Mouse (Mus musculus) G1E-ER4 (cell line): ENCODE measurements around the gene Arfgef2. TPM values are rescaled to one million over a fixed set of nuclear protein-coding genes. Genes with fewer than 3 reads are reported as not detected.

Source experiments
- GATA1 ChIP-seq: IDR thresholded peaks from one replicate; pipeline ENCODE4 v1.8.0; 2012; ENCODE audit warnings: low read length, inconsistent platforms
- polyA plus RNA-seq: library from polyadenylated mRNA; stranded (reverse); fragments of >175 nt; gene quantifications from 2 replicates; pipeline ENCODE4 v1.2.3, GENCODE M21; 2012

Arfgef2 gene
- polyA plus RNA-seq, 1 experiment = 9.8 TPM

DNA sequence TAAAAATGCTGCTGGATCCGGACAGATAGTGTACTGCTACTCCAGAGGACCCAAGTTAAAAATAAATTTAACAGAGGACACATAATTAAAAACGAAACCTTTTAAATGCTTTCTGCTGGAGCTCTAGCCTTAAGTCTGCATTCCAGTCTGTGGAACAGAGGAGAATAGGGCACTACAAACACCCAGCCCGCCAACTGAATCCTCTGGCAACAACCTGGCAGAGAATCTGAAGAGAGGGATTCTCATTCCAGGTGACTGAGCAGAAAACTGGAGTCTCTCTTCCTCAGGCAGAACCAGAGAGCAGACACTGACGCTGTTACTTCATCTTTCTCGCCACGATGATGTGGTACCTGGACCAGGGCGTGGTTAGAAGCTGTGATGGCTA lies 4.9 kb upstream of the Arfgef2 start:
- no peak for TF ChIP-seq GATA1

- TF ChIP-seq GATA1 = no peak
Measured at GRCm38 (mm10) chr2:166801436-166801835, 4.0 kb upstream of the Arfgef2 start.

- no peak for TF ChIP-seq GATA1
Measured at GRCm38 (mm10) chr2:166803298-166803697, 2.1 kb upstream of the Arfgef2 start.

- TF ChIP-seq GATA1 = no peak
Measured at GRCm38 (mm10) chr2:166806173-166806705, 851 bp downstream of the Arfgef2 start.

DNA sequence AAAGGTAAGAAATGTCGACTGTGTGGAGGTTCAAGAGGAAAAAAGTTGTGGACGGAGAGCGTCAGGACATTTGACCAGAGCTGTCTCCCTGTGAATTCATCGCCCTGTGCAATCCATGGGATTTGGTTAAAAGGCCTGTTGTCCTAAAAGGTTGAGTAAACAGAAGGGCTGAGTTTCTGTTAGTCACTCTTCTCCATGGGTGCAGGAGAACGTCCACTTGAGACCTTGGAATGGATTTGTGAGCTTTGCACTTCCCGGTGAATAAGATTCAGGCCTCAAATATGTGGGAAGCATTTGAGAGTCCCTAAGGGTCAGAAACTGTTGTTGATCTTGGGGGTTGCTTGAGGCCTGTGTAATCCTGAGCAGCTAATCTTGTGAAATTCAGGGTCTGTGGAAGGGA lies 1.4 kb downstream of the Arfgef2 start:
- no peak for TF ChIP-seq GATA1

DNA sequence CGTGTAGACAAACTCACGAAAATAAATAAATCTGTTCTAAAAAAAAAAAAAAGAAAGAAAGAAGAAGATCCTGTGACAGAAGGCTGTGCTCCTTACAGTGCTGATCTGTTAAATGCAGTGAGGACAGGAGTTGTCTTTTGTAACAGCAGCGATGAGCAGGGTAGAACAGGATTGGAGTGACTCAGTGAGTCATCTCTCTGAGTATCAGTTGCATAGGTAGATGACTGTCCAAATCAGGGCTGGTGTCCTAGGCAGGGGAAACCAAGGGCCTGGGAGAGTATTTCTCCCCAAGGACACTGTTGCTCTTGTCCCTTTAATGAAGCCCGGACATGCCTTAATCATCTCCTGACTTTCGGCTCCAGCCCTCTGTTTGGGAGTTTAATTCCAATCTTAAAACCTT lies 4.1 kb downstream of the Arfgef2 start:
- no peak for TF ChIP-seq GATA1

- no peak for TF ChIP-seq GATA1
Measured at GRCm38 (mm10) chr2:166810821-166811220, 5.4 kb downstream of the Arfgef2 start.

DNA sequence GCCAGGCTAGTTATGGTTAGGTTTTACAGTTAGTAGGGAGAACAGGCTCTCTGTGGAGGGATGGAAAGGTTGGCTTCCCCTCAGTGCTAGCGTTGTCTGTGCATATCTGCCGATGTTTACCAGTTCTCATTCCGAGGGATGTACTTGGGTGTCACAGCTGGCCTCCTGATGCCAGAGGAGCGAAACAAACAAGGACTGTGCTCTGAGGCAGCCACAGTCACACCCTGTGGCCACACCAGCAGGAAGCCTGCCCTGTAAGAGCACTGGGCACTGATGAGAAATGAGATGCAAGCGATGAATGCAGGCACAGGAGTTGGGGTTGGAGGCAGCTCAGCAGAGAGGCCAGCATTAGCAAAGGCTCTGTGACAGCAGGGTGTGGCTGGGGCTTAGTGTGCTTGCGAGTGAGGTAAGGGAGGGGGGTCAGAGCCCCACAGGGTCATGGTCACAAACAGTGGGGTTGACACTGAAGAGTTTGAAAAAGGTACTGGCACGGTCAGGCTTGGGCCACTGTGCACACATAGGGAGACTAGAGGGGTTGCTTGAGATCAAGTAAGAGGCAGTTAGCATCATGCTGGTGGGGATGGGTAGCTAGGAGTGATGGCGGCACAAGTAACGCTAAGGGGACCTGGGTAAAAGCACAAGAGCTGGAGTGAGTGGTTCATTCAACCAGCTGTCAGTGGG lies 13.2 kb downstream of the Arfgef2 start:
- TF ChIP-seq GATA1 = no peak

- TF ChIP-seq GATA1 = no peak
Measured at GRCm38 (mm10) chr2:166819849-166820248, 14.5 kb downstream of the Arfgef2 start.

DNA sequence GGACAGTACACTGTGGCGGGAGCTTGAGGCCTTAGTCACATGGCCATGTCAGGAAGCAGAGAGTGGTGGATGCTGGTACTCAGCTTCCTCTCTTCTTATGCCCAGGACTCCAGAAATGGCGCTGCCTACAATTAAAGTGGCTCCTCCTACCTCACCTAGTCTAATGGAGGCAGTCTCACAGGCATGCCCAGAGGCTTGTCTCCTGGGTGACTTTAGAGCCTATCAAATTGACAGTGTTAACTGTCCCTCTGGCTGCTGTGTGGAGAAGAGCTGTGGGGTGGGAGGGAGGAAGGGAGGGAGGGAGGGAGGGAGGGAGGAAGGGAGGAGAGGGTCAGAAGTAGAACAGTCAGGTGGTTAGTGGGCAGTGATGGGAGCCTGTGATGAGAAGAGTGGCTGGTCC lies 15.5 kb downstream of the Arfgef2 start:
- no peak for TF ChIP-seq GATA1

DNA sequence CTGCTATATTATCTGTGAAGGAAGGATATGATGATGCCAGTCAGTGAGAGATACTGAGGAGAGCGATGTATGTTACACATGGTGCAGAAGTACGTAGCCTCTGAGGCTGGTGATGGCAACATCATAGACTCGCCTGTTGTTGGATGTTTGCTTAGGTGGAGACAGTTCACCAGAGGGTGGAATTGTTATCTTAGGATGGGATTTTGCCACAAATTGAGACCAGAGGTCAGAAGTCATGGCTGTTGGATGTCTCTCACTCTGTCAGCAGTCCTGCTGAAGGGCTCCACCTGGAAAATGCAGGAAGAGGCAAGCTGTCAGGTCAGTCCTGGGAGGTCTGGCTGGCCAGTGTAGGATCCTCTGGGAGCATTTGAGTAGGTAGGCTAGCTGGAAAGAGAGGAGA lies 16.0 kb downstream of the Arfgef2 start:
- no peak for TF ChIP-seq GATA1

GRCm38 (mm10) chr2:166822119-166822826 lies 16.9 kb downstream of the Arfgef2 start:
- no peak for TF ChIP-seq GATA1

DNA sequence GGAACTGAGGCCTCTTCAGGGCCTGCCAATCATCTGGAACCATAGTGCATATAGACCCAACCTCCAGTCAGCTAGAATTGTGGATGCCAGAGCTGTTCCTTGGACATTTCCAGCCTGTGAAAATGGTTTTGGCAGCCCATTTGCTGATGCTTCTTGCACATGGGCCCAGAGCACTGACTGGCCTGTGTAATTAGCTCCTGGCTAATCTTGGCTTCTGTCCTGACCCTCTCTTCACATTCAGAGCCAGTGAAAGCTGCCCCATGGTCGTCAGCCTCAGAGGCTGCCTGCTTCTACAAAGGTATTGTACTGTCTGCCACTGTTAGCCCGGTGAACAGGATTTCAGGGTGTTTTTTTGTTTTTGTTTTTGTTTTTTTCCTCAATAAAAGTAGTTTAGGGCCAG lies 17.5 kb downstream of the Arfgef2 start:
- TF ChIP-seq GATA1 = no peak

- TF ChIP-seq GATA1 = no peak
Measured at GRCm38 (mm10) chr2:166824386-166824785, 19.0 kb downstream of the Arfgef2 start.

DNA sequence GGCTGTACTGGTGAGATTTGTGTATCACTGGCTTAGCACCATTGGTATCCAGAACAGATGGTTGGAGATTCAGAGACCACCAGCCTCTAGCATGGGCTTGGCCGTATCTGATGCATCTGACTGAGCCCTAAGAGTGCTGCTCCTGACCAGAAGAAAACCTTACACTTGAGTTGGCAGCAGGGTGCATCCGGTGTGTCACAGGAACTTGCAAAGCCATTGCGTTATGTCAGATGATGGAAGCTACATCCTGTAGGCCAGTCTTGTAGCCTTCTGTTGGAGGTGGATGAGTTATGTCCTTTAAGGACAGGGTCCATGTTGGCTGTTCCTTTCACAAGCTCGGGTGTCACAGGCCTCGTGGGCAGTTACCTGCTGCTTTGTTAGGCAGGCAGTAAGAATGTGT lies 19.6 kb downstream of the Arfgef2 start:
- no peak for TF ChIP-seq GATA1

- TF ChIP-seq GATA1 = no peak
Measured at GRCm38 (mm10) chr2:166826491-166827224, 21.3 kb downstream of the Arfgef2 start.
